Mouse (Mus musculus) spleen, adult 2 months (tissue): ENCODE results near the gene Slc10a1.

Source experiments
- CTCF ChIP-seq: fragments of 200-500 bp; IDR thresholded peaks from 2 replicates; pipeline ENCODE4 v1.5.1; 2011; ENCODE audit warnings: mild to moderate bottlenecking, inconsistent platforms; ENCODE audit not compliant: insufficient read depth, insufficient read length, insufficient replicate concordance; ENCODE audit errors: extremely low read depth
- POLR2A ChIP-seq: fragments of 200-500 bp; IDR thresholded peaks from 2 replicates; pipeline ENCODE4 v1.6.1; 2011; ENCODE audit warnings: low read depth, low read length, inconsistent platforms

- no peak for TF ChIP-seq CTCF
- TF ChIP-seq POLR2A: no peak
Observed at GRCm38 (mm10) chr12:80927518-80927917, 41.0 kb downstream of the Slc10a1 start.
